Mouse (Mus musculus): ENCODE results near the gene Tacc3. TPM values are rescaled to one million over a fixed set of nuclear protein-coding genes. Genes with fewer than 3 reads are reported as not detected.

Gene Tacc3
- 1 to 10 TPM; 5.2 to 8.3 TPM for total RNA-seq (2021)

DNA sequence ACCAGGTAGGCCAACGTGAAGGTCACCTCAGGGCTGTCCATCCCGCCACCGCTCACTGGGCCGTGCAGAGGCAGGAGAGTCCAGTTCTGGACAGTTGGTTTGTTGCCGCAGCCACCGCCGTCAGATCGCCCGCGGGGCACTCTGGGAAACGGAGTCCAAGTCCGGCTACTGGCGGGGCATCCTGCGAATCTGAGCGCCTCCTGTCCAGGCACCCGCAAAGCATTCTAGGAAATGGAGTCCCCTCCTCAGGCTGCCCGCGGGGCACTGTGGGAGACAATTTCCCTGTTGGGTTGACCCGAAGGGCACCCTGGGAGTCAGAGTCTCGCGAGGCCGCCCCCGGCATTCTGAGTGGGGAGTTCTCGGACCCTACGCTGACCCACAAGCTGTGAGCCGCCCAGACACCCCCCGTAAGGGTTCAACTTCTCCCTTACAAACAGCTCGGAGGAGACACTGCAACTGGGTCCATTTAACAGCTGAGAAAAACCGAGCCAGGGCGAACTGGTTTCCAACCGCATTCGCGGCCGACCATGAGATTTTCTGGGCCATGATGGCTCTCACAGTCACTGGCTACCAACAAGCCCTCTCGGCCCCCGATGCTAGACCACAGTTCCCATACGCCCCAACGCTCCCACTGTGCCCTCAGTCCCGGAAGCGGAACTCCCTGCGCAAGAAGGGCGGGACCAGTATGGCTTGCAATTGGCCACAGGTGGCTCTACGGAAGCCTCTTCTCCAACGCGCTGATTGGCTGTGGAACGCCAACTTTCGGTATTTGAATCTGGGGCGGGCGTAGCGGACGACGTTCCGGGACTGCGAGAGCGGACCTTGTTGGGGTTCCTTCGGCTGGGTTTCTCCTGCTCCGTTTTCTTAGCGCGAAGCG is at the start of gene Tacc3, which contains the start of gene Tmem129:
Gene Tacc3, plus strand, starts transcription at position 342 of the 877 bp plus-strand sequence.
Gene Tmem129, minus strand, starts transcription at position 630 of the 877 bp plus-strand sequence.
- peak; percentile 82 to 96 for DNase-seq (ENCODE audit: extremely low spot score in 1 of 2, low spot score in 1 of 2)

DNA sequence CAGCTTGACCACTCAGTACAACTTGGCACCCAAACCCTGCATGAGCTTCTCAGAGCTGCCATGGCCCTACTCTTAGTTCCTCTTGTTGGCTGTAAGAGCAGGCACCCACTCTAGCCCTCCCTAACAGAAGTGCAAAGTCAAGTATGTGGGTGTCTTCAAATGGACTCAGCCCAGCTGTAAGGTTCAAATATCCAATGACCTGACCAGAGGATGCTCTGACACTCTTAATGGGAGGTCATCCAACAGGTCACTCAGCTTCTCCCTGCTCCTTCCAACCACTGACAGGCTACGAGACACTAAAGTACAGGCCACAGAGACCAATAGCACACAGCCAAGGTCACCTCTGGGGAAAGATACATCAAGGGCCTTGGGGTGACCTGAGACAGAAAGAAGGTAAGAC is 48.7 kb upstream of the Tacc3 start:
- no peak for DNase-seq (ENCODE audit: extremely low spot score in 1 of 2, low spot score in 1 of 2)

DNA sequence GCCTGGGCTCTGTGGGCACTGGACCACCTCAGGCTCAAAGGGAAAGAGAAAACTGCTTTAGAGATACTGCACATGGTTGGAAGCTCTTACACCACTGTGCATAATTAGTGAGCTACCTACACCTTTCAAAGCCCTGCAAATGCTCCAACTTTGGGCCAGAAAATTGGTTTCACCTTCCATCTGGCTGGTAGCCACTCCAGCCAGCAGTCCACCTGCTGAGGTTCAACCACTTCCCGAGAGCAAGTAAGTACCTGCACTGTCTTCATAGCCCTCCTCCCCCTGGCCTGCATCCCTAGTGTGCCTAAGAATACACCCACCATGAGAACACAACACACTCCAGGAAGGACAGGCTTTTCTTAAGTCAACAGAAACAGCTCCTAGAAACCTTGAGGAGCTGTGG is 46.1 kb upstream of the Tacc3 start:
- DNase-seq (ENCODE audit: extremely low spot score in 1 of 2, low spot score in 1 of 2) = no peak

DNA sequence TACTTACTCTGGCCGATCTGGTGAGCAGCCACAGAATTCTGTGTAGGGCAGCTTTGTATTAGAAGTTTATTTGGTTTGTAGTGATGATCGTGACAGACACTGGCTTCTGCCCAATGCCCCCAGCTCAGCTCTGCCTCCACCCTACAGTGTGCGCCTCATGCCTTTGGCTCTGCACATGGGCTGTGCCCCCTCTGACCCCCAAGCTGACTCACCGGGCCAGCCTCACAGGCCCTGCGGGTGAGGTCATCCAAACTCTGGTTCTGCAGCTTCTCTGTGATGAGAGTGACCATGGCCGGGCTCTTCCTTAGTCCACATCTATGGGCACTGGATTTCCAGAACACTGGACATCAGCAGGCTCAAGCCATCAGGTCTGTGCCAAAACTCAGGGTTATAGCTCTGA is 43.5 kb upstream of the Tacc3 start:
- no peak for DNase-seq (ENCODE audit: extremely low spot score in 1 of 2, low spot score in 1 of 2)

DNA sequence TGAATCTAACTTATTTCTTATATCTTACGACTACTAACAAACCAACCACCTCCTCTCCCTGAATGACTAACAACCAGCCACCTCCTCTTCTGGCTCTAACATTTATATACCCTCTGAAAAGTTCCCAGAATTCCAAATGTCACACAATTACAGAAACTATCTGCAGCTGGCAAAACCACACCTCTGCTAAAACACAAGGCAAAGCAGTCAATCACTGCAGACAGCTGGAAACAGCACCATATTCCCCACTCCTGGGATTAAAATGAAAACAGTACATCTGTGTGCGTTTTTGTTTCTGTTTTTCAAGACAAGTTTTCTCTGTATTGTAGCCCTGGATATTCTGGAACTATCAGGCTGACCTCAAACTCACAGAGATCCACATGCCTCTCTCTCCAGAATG is 35.3 kb upstream of the Tacc3 start:
- no peak for DNase-seq (ENCODE audit: extremely low spot score in 1 of 2, low spot score in 1 of 2)

DNA sequence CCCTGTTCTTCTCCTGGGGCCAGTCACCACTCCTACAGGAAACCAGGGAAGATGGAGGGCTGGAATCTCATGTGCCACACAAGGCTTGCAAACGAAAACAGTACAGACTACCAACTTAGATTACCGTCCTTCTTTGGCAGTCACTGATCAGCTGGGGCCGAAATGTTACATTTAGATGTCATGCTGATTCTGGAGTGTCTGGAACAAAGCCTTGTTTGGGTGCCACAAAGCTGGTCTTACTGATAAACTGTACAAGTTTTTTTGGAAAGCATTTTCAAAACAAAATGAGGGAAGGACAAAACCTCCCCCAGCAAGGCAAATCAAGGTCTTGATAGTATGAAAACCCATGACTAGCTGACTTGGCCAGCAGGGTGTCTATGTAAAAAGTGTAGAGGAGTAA is 34.2 kb upstream of the Tacc3 start:
- no peak for DNase-seq (ENCODE audit: extremely low spot score in 1 of 2, low spot score in 1 of 2)

DNA sequence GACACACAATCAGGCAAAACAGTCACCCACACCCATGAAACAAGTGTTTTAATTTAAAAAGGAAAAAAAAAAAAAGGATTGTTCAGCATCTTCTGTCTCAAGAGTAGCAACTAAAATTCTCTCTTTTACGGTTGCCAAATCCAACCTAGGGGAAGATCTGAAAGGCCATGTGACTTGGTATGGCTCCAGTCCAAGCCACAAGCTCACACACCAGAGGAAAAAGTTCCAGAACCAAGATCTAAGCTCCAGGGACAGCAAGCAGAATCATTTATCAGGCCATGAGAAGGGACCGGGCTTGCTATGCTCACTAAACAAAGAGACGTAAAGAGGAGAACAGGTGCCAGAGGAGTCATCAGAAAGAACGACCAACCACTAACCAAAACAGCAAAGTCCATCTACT is 30.0 kb upstream of the Tacc3 start:
- DNase-seq (ENCODE audit: extremely low spot score in 1 of 2, low spot score in 1 of 2) = no peak

DNA sequence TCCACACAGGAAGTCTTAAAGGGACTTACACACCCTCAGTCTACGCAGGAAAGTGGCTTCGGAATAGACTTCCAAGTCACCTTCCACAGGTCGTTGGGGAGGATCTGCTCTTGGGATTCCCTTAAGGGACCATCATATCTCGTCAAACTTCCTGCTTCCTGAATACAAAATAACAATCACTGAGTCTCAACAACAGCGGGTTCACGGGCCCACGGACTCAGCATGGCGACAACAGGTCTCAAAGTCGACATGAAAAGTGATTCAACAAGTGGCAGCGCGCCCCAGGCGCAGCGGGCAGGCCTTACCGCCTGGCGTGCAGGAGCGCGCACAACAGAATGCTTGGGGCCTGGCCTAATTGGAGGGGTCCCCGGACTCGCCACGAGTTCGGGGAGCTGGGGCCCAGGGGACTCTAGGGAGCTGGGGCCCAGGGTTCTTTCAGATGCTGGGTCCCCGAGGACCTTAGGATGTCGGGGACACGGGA is 29.1 kb upstream of the Tacc3 start:
- DNase-seq (ENCODE audit: extremely low spot score in 1 of 2, low spot score in 1 of 2) = peak in 1 of 2 experiments; percentile 30

DNA sequence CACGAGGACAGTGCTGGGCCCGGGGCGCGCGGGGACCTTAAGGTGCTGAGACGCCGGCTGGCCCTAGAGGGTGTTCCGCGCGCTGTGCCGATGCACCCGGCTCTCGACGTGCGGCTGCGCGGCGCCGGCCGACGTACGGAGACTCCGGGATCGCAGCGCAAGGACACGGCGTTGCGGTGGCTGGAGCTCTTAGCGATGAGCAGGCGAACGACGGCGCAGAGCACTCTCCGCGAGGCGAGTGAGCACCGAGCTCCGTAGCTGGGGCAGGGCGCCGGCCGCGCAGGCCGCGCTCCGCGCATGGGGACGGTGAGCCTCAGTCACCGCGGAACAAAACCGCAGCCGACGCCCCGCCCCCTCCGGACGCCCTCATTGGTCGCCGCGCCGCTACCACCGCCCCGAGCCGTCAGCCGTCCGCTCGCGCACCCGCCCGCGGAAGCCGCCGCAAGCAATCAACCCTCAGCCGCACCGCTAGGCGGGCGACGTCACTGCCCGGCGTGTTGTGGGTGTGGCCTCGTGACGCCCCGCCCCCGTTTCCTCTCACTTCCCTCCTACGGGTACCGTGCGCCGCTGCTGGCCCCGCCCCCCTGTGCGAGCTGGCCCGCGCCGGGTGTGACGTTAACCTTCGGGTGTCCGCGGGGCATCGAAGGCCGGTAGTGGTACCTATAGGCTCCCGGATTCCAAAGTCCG is 28.5 kb upstream of the Tacc3 start, which contains the start of the genes Fam53a and Gm9903:
Gene Fam53a, minus strand, starts transcription at position 335 of the 687 bp plus-strand sequence.
Gene Gm9903, plus strand, starts transcription at position 625 of the 687 bp plus-strand sequence.
- peak; percentile 100 for DNase-seq (ENCODE audit: extremely low spot score in 1 of 2, low spot score in 1 of 2)

DNA sequence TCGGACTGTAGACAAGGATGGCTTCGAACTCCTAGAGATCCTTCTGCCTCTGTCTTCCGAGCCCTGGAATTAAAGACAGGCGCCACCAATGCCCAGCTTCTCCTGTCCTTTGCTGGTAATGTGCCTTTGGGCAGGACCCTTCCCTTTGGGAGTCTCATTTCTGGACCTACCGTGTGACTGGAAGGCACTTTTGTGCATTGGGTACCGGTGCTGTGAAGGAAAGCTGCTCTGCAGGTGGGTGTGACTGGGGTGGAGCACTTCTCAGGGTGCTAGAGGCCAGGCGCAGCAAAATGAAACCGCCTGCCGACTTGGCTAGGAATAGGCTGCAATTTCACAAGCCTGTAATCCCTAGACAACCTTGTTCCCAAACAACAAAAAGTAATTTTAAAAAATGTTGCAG is 27.9 kb upstream of the Tacc3 start:
- no peak for DNase-seq (ENCODE audit: extremely low spot score in 1 of 2, low spot score in 1 of 2)

DNA sequence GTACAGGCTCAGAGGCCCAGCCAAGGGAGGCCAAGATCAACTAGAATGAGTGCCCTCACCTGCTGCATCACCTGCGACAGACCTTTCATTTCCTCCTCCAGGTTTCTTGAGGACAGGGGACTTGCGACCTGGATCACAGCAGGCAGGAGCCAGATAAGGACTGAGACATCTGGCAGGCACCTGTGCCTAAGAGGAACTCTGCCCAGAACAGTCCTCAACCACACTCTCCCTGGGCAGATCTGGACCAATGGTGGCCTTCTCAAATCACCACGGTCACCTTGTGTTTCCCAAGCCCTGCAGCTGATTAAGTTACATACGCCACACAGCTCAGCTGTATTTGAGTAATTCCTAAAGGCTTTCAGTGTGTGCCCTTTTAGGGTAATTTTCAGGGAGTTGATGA is 27.3 kb upstream of the Tacc3 start:
- DNase-seq (ENCODE audit: extremely low spot score in 1 of 2, low spot score in 1 of 2) = no peak

DNA sequence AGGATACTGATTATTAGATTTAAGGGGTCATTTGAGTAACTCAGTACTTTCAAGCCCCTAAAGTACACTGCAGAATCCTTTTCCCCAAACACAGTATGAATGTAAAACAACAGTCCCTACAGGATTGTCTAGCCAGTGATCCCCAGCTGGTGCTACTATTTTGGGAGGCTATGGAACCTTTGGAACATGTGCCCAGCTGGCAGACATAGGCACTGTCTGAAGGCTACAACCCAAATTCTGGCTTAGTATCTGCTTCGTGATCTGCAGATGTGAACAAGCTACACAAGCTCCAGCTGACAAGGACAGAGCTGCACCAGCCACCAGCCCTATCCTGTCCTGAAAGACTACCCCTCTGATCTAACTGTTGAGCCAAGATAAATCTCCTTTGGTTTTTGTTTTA is 25.4 kb upstream of the Tacc3 start:
- no peak for DNase-seq (ENCODE audit: extremely low spot score in 1 of 2, low spot score in 1 of 2)

DNA sequence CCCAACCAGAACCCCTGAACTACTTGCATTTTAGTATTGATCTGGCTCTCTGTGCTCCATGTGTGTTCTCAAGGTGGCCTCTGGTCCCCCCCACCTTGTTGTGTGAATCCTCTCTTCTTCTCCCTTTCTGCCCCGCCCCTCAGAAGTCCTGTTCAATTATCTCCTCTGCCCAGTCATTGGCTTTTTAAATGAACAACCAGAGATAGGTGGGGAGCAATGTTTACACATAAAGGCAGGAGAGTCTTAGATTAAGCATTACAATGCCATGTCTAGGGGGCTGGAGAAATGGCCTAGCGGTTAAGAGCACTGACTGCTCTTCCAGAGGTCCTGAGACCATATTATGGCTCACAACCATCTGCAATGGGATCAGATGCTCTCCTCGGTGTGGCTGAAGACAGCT is 22.6 kb upstream of the Tacc3 start:
- no peak for DNase-seq (ENCODE audit: extremely low spot score in 1 of 2, low spot score in 1 of 2)

DNA sequence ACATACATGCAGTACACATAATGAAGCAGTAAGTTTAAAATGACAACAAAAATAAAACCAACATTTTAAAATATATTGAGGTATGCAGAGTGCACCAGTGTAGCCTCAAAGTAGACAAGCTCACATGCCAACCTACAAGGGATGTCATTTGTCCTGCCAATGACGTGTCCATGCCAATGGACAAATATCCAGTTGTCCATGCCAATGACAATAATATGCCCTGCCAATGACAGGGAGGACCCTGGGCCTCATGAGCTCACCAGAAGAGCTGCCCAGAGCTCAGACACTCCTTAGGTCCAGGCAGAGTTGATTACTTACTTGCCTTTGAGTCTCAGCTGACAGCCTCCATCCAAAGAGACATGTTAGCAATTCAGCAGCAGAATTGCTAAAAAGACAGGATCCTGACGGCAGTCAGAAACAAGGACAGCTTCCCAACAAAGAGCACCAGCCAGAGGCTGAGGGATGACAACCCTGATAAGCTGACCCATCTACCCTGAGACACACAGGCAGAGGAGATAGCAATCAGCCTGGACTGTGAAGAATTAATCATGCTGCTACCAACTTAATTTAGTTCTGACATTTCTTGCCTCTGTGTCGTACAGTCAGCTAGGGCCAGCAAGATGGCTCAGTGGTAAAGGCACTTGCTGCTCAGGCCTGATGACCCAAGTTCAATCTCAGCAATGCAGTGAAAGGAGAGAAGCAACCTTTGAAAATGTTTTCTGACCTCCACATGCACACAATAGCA is 20.1 kb upstream of the Tacc3 start:
- no peak for DNase-seq (ENCODE audit: extremely low spot score in 1 of 2, low spot score in 1 of 2)

DNA sequence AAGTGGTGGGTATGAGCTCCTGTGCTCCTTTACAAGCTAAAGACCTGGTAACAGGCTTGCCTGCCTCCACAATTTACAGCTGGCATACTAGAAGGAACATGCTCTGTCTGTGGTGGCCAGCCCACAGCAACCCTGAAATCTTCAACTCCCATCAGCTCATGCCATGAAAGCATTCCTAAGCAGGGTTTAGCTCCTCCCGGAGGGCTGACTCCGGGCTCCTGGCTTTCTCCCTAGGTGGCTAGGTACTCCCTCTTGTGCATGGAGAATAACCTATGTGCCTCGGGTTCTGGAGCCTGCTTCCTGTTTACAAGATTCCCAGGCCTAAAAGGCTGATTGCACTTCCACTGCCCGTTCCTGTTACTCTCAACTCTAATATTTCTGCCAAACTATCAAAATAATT is 19.1 kb upstream of the Tacc3 start:
- no peak for DNase-seq (ENCODE audit: extremely low spot score in 1 of 2, low spot score in 1 of 2)

DNA sequence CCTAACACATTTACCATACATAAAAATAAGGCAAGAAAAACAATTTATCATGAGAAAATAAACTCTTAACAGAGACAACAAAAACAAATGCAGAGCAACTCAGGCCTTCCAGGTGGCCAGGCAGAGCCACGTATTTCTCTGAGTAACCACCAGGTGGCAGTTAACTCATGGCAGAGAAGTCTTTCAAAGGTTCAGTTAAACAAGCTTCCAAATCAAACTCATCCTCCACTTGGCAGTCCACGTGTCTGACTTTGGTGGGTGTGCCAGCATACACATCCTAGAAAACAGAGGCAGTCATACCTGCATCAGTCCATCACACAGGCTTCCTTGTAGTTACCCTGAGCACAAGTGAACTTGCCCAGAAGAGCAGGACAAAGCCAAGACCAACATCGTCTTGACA is 17.3 kb upstream of the Tacc3 start:
- peak; percentile 20 to 33 for DNase-seq (ENCODE audit: extremely low spot score in 1 of 2, low spot score in 1 of 2)

DNA sequence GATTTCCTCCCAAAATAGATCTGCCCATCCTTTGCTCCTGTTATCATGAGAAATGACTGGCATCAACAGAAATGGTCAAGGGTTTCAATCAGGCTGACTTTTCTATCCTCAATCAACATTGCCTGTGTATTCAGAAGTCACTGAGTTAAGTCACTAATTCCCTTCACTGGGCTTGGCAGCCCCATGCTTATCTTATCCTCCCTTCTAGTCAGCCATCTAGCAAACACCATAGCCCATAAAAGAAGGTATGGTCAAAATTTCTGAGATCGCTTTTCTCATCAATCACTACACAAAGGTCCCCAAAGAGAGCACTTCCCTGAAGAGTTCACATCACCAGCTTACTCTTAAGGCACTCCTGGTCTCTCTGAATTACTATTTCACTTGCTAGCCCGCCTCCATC is 6.9 kb upstream of the Tacc3 start:
- DNase-seq (ENCODE audit: extremely low spot score in 1 of 2, low spot score in 1 of 2) = no peak

DNA sequence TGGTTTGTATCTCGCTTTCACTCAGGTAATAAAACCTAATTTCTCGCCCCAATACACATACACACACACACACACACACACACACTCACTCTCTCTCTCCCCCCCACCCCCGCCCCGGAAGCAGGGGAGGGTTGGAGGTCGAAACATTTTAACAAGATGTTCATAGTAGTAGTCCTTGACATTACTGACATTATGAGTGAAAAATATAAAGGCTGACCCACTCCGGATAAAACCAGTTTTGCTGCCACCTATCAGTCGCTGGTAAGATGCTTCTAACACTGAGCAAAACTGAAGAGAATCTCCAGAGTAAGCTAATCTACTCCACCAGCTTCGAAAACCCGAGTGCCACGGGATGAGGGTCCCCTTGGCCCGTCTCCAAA is 6.4 kb upstream of the Tacc3 start:
- DNase-seq (ENCODE audit: extremely low spot score in 1 of 2, low spot score in 1 of 2) = no peak

DNA sequence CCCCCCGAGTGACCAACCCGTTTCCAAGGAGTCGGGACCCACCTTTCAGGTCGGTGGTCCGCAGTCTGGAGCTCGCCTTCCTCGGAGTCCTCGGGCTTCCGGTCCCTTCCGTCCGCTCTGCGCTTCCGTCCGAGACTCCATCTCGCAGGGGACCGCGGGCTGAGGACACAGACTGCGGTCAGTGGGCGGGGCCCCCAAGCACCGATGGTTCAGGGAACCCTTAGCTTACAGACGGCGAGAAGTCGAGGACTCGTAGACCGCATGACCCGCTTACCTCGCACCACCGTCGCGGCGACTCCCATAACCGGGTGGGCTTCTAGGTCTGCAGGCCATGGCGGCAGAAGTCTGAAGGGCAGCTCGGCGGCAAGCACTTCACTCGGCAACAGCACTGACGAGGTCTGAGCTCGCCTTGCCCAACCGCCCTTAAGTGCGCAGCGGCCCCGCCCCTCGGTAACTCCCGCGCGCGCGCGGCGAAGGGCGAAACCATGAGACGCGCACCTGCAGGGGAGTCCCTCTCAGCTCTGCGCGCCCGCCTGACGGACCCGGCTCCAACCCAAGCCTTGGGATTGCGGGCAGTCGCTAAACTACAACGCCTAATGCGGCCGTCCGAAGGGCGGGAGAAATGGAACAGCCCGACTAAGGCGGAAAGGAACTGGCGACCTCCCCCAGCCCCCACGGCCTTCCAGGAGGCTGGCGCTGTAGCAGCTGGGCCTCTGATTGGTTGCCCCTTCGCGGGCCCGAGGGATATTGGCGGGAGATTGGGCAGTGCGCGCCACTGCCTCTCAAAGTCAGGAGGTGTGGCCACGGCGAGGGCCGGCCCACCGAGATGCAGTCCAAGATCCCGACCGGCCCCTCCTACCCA is 5.8 kb upstream of the Tacc3 start, which contains the start of gene Slbp:
Gene Slbp, minus strand, starts transcription at position 654 of the 862 bp plus-strand sequence.
- peak; percentile 81 to 97 for DNase-seq (ENCODE audit: extremely low spot score in 1 of 2, low spot score in 1 of 2)

DNA sequence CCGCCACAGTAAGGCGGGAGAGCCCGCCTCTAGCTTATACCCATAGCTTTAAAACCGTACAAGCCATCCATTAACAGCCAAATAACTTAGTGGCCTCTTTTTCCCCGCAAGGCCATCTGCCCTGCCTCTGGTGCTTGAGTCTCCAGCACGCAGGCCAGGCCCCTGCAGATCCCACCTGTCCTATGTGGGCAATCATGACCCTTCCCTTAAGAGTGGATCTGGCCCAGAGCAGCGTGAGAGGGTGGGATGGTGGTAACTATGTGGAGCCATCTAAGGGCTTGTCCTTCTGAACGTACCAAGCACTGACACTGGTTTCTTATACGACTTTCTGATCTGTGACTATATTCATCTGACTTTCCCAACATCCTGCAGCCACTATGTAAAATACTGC is 5.2 kb upstream of the Tacc3 start:
- no peak for DNase-seq (ENCODE audit: extremely low spot score in 1 of 2, low spot score in 1 of 2)

Measured in layer of hippocampus, postnatal 25 days (tissue).